Mouse (Mus musculus) natural killer cell, adult 2 months (primary cell): ENCODE data around the gene Hist1h1e.

Experiments
- DNase-seq, 2 experiments: peaks; one replicate each; pipeline ENCODE4 v3.0.0; 2022; ENCODE audit warnings: low spot score in 2 of 2

Gene Hist1h1e

DNA sequence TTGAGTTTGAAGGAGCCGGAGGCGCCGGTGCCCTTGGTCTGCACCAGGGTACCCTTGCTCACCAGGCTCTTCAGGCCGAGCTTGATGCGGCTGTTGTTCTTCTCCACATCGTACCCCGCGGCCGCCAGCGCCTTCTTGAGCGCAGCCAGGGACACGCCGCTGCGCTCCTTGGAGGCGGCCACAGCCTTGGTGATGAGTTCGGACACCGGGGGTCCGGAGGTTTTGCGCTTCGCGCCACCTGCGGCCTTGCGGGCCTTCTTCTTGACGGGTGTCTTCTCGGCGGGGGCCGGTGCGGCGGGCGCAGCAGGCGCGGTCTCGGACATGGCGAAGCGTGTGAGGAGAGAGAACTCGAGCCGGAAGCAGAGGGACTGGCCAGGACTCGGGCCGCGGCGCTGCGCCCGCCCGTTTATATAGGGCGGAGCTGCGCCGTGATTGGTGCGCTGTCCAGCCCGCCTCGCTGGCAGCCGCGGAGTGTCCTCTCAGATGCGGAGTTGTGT lies at the start of gene Hist1h1e:
Gene Hist1h1e (minus strand): TSS at position 384 of the 497 bp plus-strand sequence.
- DNase-seq: peak; percentile 81 to 85

DNA sequence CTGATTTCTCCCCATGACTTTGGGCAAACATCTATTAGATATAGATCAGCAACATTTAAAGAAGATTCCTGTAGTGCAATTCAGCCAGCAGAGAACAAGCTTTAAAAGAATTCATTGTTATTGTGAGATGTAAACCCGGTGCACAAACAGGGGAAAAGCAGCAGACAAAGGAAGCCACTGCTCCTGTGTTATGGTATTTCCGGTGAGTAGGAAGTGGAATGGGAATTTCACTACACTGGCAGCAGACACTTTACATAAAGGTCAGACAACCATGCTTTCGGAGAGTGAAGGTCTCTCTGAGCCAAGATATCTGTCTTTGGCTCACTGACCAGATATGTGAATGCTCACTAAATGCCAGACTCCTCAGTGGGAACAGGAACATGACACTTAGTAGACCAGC lies 40.2 kb upstream of the Hist1h1e start:
- no peak for DNase-seq

DNA sequence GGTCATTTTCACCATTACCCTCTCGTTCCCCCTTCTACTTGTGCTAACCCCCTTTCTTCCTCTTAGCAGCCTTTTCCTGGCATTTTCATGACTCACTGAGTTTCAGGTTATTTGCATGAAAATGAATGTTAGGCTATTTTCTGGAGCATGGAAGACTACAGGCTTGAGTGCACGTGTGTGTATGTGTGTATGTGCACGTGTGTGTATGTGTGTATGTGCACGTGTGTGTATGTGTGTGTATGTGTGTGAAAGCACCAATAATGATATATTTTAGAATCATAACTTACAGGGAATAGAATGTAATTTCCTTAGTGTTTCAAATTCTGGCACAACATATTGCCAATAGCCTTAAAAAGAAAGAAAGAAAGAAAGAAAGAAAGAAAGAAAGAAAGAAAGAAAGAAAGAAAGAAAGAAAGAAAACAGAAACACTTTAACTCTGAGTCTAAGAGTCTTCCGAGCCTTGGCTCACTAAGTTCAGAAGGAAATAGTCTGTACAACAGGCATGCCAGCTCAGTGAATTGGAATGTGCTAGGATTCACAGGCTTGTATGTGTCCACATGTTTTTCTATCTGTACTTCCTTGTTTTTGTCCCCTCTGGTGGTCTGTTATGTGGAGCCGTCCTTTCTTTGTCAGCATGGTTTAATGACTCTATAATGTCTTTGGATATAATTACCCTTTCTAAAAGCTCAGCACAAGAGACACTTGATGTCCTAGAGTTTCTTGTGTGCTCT lies 37.4 kb upstream of the Hist1h1e start:
- DNase-seq: no peak

DNA sequence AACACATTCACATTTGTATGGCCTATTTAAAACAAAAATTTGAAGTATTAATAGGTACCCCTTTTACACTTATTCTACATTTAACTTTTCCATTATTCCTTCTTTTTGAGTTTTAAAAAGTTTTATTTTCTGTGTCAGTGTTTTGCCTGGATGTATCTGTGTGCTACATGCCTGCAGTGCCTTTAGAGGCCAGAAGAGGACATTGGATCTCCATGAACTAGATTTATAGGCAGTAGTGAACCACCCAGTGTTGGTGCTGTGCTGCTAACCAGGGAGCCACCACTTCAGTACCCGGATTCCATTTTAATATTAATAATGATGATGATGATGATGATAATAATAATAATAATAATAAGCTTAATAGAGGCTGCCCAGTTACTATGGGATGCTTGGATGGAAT lies 8.3 kb upstream of the Hist1h1e start:
- DNase-seq: peak in 1 of 2 experiments; percentile 10

DNA sequence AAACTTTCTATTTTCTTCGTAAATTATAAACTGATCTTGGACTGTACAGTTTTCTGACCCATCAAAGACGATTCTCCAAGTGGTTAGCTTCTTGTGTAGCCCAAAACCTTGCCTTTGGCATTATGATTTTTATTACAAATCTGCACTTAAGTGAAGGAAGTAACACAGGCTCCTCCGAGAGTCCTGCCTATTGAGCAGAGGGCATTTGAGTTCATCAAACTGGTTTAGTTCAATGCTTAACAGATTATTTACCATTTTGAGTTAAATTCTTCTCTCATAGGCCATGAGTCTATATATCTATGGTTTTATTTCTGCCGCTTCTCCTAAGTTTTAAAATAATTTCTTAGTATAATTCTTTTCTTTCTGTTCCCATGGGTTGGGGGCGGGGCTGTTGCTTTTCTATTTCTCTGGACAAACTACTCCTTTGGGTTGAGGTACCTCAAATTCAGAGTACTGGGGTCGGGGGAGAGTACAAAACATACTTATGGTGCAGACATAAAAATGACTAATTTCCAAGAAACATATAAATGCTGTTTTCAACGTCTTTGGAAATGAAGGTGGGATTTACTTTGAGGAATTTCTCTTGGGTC lies 598 bp upstream of the Hist1h1e start:
- DNase-seq: peak in 1 of 2 experiments; percentile 1

DNA sequence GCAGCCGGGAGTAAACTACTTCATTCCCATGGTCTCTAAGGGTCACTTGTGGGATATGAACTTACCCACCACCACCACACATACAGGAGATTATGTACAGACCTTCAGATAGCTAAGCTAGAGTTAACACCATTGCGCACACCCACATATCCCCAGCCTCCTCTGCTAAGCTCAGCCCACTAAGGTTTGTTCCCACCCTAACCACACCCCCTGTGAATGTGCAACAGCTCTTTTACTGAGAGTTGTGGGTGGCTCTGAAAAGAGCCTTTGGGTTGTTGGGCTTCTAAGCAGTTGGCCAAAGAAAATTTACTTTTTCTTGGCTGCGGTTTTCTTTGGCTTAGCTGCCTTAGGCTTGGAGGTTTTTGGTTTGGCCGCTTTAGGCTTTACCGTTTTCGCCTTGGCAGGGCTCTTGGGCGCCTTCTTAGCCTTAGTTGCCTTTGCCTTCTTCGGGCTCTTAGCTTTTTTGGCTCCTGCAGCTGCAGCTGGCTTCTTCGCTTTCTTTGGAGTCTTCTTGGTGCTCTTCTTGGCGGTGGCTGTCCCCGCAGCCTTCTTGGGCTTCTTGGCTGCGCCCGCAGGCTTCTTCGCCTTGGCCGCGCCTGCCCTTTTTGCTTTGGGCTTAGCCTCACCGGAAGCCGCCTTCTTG lies 705 bp downstream of the Hist1h1e start:
- peak; percentile 74 to 78 for DNase-seq

DNA sequence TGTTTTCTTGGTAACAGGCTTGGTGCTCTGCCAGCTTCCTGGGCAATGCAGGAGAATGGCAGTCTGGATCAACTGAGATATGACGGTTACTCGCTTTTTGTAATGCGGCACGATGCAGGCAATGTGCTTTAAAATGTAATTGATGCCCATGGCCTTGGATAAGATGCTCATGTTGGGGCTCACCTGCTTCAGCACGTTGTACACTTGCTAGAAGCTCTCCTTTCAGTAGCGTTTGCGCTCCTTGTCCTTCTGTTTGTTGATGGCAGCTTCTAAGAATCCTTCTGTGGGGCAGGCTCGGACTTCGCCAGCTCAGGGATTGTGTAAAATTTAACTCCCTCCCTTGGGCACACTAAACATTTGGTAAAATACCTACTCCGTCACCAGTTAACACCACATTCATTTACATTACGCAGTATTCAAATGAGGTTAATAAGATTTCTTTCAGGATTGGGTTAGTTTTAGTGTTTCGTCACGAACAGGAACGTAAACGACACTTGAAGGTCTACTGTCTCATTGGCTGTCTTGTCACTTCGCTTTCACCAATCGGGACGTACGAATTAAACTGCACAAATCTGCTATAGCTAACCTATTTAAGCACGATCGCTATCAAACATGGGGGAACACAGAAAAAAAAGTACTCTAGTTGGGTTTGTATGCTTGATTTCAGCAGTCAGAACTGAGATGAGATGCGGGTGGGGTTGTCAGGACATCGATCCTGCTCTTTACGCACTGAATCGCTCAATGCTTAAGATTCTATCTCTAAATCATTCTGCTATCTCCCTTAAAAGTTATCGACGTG lies 1.4 kb downstream of the Hist1h1e start, which contains the start of gene Hist1h2be:
Gene Hist1h2be (minus strand): TSS at position 392 of the 799 bp plus-strand sequence.
- DNase-seq: peak; percentile 71 to 74

DNA sequence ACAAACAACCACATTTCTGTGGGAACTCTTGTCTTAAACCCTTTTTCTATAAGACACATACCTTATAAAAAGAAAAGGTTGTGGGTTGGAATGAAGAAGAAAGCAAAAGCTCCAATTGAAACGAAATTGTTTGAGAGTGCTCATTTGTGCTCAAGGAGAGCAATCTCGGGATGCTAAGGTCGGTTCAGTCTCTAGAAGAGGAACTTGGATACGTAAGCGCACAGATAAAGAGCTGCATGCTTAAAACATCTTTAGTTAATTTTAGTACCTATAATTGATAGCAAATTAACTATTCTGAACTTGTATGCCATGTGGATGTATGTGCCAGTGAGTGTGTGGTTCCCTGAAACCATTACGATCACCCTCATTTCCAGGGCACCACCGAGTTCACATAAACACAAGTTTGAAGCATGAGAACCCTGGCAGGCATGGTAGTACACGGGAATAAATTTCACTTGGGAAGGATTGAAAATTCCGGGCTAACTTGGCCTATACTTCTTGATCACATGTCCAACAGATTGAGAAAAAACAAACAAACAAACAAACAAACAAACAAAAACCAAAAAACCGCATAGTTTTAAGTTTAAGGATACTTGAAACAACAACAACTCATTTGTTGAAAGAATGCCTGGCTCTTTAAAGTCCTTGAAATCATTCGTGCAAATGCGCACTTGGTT lies 2.2 kb downstream of the Hist1h1e start:
- DNase-seq: no peak

DNA sequence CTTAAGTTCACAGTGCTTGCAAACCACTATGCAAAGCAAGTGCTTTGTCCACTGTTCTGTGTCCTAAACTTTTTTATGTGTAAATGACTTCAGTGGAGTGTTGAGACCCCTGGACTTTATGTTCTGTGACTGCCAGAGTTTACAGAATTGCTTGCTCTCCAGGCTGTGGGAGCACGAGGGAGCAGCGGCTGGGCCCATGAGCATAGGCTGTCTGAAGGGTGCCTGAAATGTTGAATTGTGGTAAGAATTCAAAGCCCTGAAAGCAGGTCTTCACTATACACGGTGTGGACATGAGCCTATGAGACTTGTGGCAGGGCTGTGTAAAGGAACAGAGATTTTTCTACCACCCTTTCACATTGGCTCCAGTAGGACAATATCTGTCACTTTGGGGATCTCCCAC lies 10.7 kb downstream of the Hist1h1e start:
- DNase-seq: no peak

DNA sequence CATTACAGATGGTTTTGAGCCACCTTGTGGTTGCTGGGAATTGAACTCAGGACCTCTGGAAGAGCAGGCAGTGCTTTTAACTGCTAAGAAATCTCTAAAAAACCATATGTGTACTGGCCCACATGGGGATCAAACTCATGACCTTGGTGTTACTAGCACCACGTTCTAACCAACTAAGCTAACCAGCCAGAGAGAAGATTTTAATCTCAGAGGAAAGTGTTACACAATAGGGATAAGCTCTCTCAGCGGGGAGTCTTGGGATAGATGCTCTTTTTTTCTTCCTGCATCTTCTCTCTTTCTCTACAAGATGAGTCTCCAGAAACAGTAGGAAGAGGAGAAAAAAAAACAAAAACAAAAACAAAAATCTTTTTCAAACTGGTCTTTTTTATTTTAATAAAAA lies 12.0 kb downstream of the Hist1h1e start:
- DNase-seq: no peak

DNA sequence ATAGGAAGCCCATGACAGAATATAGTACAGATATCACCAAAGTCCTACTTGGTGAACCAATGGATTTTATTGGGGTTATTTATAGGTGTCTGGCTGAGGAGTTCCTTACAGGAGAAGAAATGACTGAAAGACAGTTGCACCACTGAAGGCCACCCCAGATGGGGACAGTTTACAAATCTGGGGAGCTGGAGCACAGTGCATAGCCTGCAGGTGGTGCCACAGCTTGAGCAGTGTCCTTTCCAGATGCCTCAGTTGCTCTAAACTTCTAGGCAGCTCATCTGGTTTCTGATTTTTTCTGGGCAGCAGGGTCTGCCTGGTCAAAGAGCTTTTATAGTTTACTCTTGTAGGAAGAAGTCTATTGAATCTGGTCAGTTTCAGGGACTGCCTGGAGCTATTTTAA lies 12.5 kb downstream of the Hist1h1e start:
- DNase-seq: no peak

DNA sequence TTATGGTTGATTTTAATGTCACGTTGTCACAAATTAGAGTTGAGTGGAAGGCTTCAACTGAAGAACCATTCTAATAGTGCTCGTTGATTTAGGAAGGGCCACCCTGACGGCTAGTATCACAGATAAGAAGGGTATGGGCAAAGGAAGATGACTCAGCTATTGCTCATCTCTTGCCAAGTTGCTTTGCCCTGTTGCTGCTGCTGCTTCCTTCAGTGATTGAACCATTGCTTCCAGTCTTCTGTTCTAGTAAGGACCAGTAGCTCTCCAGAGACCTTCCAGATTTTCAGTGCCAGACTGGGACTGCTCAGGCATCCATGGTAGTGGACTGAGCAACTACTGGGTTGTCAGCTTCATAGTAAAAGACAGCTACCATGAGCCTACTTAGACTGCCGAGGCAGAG lies 13.1 kb downstream of the Hist1h1e start:
- no peak for DNase-seq

DNA sequence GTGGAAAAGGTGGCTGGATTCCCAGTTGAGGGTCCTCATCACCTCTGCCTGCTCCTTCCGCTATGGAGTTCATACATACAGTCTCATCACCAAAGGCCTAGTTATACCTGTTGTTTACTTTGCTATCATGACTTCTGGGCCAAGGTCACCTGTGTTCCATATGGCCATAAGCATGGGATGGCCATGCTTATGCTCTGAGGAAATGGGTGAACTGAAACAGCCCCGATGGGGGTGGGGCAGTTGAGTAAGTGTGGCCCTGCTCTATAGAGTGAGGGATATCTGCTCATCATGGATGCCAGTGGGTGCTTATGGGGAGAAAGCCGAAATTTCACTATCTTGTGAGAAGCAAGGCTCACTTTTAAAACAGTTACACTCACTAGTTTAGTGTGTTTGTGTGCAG lies 17.3 kb downstream of the Hist1h1e start:
- DNase-seq: no peak

DNA sequence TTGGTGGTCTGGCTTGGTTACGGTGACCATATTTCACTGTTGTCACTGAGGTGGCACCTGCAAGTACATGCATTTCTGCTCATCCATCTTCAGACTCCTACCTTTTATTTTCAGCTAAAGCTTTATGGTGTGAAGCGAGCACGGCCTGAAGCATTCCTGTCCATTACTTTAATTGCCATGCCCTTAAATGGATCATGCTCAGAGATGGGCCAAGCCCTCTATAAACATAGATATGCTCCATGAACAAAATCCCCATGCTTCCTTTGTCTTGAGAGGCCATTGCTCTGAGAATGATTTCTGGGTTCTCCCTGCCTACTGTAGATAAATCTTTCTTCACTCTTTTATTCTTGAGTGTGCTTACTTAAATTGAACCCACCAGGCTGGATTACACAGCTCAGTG lies 17.9 kb downstream of the Hist1h1e start:
- no peak for DNase-seq

DNA sequence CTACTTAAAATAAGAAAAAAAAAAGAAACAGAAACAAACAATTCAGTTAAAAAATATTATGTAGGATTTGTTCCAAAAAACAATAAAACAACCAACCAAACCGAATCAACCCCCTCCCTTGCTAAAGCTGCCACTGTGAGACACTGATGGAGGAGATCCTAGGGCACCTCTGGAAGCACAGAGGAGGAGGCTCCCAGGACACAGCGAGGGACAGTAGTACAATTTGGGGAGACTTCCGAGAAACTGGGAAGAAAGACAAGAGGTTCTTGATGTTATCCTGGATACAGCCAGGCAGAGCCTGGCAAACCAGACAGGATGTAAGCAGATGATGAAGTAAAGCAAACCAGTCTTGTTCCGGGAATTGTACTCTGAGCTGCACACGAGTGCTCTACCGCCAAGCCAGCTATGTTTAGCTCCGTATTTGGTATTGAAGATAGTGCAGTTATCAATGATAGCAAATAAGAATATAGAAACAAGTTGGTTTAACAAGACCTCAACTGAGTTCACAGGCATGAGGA lies 19.1 kb downstream of the Hist1h1e start:
- DNase-seq: no peak

DNA sequence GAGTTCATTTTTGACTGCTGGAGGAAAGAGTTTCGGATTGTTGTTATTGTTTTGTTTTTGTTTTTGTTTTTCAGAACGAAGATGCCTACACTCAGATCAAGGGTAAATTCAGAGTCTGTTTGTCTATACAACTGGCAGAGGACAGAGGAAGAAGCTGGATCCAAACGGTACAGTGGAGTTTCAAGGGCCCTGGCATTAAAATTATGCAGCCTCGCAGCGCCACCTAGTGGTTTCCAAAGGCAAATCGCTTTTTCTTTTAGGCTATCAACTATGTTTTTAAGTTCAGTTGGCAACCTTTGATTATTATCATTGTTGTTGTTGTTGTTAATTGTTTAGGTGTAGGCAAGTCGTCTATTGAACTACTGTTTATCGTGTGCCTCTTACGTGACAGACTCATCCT lies 24.4 kb downstream of the Hist1h1e start:
- peak; percentile 70 to 82 for DNase-seq

DNA sequence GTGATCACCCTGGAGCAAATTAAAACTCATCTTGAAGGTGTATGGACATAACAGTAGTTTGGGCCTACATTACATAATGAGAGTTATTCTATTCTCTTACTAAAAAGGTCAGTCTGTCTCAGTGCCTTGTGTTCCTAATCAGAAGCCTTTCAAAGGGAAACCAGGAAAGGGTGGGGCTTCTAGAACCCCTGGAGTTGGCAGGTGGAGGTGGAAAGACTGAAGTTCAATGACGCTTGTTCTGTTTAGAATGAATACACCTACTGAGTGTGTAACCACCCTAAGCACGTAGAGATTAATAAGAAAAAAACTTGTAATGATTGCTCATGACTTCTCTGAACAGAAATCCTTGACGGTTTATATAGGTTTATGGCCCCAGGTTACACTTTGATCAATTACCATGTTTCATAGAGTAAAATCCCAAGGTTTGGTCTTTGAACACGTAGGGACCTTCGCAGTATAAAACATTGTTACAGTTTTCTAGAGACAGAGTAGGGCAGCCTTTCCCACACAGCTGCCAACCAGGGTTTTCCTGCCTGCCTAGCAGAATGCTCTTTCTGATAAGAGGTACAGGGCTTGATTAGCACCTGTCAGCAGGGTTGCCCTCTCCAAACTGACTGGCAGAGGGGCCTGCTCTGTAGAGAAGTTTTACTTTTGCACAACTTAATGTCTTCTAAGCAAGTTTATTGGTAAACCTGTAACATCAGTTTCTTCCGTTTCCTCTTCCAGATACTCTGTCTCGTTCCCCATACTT lies 26.6 kb downstream of the Hist1h1e start:
- DNase-seq: no peak

DNA sequence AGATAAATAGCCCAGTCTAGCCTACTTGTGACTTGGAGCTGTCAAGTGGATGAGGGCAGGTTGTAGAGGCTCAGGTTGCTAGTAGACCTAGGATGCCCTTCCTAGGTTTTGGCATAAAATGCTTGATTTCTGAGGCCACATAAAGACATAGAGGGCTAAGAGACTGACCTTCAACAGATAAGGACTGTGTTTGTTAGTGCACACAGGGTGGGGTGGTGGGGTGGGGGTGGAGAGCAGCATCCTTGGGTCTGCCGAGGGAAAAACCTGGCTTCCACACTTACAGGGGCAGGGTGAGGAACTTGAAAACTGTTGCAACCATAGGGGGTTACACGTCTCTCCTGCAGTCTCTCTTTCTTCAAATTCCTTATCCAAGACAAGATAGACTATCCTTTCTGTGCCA lies 27.2 kb downstream of the Hist1h1e start:
- DNase-seq: no peak

DNA sequence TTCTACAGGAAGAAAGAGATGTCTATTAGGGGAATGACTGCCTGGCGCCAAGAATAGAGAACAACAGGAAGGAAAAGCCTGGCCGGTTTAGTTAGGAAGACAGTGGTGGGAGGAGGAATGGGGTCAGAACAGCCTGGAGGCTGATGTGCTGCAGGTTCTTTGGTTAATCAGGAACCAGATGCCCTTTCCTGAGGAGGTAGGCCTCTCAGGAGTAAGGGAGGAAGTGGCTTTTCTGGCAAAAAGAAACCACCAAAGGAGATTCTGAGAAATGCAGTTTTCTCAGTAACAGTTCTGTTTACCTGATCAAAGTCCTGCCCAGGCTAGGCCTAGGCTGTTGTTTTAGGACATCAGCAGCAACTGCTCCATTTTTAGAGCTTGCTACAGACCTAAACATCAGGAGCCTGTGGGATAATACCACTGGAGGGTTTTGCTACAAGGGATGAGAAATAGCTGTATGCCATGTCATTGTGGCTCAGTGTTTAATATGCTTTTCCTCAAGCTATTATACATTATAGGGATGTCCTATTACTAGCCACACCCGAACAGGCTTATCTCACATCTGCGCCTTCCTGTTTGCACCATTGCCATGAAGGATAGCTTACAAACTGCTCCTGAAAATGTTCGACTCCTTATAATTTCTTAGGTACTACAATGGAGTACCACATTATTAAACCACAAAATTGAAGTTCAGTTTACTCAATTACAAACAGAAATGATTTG lies 29.1 kb downstream of the Hist1h1e start:
- DNase-seq: no peak

DNA sequence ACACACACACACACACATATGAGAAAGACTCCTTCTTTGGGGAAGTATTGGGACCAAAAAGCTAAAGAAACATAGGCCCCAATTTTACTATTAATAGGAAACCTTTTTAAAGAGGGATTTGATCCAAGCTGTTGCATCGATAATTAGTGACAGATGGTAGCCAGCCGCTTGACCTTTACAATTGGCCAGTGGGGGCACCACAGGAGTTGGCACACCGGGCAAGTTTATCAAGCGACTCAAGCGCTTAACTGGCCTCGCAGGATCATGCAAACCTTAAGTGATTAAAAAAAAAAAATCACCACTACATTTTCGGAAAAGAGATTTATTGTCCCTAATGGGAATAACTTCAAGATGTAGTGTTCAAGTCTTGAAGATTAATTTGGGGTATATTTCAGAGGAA lies 29.7 kb downstream of the Hist1h1e start:
- no peak for DNase-seq
